Mouse (Mus musculus): ENCODE measurements around the gene D330045A20Rik. TPM values are rescaled to one million over a fixed set of nuclear protein-coding genes. Genes with fewer than 3 reads are reported as not detected.

D330045A20Rik gene
- total and polyA plus RNA-seq, 3 experiments, result 2.7 to 3.1 TPM; not detected in 1

- TF ChIP-seq HCFC1 (IDR thresholded peaks at IDR 0.05; ENCODE audit: low read depth, low read length) (no peak), MEF2A (IDR thresholded peaks at IDR 0.05; ENCODE audit: extremely low read depth, insufficient replicate concordance, low read depth, low read length, poor library complexity, severe bottlenecking) (no peak)
Measured at GRCm38 (mm10) chrX:139526984-139527383, 46.8 kb downstream of the D330045A20Rik start (continued).

DNA sequence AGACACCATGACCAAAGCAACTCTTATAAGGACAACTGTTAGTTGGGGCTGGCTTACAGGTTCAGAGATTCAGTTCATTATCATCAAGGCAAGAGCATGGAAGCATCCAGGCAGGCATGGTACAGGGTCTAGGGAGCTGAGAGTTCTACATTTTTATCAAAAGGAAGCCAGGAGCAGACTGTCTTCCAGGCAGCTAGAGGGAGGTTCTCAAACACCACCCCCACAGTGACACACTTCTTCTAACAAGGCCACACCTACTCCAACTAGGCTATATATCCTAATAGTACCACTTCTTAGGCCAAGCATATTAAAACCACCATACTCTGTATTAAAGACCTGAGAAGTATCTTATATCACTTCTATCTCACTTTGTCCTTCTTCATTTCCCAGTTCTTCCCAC is 49.5 kb downstream of the D330045A20Rik start:
- no peak overlapping the region for H3K9ac ChIP-seq (ENCODE audit: control insufficient read depth, low read depth, low read length, poor library complexity, severe bottlenecking)
- peaks cover 40% of the 10 kb centered on the region in 2 experiments for H3K4me1 ChIP-seq (ENCODE audit: control insufficient read depth in 1 of 2, insufficient read depth in 2 of 2, low read length in 2 of 2)
- H3K36me3 ChIP-seq (ENCODE audit: control insufficient read depth in 1 of 2, insufficient read depth in 2 of 2, low read length in 2 of 2), result peaks cover 0 to 74% of the 10 kb centered on the region in 2 experiments; a peak in 2 of 4 replicates
- no peaks in the 10 kb centered on the region for H3K9me3 ChIP-seq (replicated peaks; ENCODE audit: insufficient read depth, low read length)
- H3K79me2 ChIP-seq (ENCODE audit: control insufficient read depth, insufficient read depth, low read length, poor library complexity), result no peaks in the 10 kb centered on the region; the same call in 1 of the 2 replicates
- H3K27me3 ChIP-seq (ENCODE audit: control insufficient read depth in 1 of 2, insufficient read depth in 2 of 2, low read length in 2 of 2), result no peaks in the 10 kb centered on the region
- H3K4me3 ChIP-seq (ENCODE audit: control insufficient read depth in 1 of 2, insufficient read depth in 1 of 2, low read depth in 2 of 2, low read length in 2 of 2), result no peak overlapping the region
- DNase-seq (ENCODE audit: low read depth, low spot score), result peak; percentile 72
- H3K27ac ChIP-seq (ENCODE audit: control insufficient read depth, low read depth, low read length), result peak overlapping the region; percentile 32
- TF ChIP-seq POLR2AphosphoS5 (IDR thresholded peaks at IDR 0.05; ENCODE audit: borderline replicate concordance, low read depth, low read length), result no peak
- peak; percentile 32; the same call in 1 of the 2 replicates for TF ChIP-seq TAL1 (IDR thresholded peaks at IDR 0.05; ENCODE audit: low read length)

DNA sequence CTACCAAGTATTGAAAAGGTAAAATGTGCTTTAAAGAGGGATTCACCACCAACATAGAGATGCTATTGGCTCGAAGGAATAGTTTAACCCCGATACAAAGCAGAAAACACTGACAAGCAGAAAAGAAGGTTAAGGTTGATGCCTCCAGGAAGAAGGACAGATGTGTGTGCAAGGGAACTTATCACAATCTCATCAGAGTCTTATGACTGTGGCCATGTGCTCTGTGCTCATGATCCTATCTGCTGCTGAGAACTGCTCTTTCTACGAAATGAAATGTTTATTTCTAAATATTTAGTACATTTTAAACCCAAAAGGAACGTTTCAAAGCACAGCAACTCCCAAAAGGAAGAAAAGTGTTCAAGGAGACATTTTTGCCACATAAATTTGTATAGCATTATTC is 52.1 kb downstream of the D330045A20Rik start:
- no peaks in the 10 kb centered on the region for H3K9me3 ChIP-seq (replicated peaks; ENCODE audit: insufficient read depth, low read length)
- 0 out of 2 replicates have a peak, but pooled peaks have one; percentile 32 for TF ChIP-seq MAX (IDR thresholded peaks at IDR 0.05; ENCODE audit: low read length)
- TF ChIP-seq ZC3H11A (IDR thresholded peaks at IDR 0.05; ENCODE audit: low read depth, low read length), result no peak
- peak; percentile 50; the same call in 1 of the 2 replicates for TF ChIP-seq MYC (IDR thresholded peaks at IDR 0.05; ENCODE audit: low read depth, low read length)
- TF ChIP-seq SIN3A (IDR thresholded peaks at IDR 0.05; ENCODE audit: low read length), result no peak
- no peak for TF ChIP-seq NELFE (IDR thresholded peaks at IDR 0.05; ENCODE audit: low read depth, low read length)
- peak; percentile 46; the same call in 1 of the 2 replicates for TF ChIP-seq USF1 (IDR thresholded peaks at IDR 0.05; ENCODE audit: low read depth, low read length)
- 0 out of 2 replicates have a peak, but pooled peaks have one; percentile 36 for TF ChIP-seq GATA1 (IDR thresholded peaks at IDR 0.05; ENCODE audit: low read depth, low read length)
- no peak for TF ChIP-seq RCOR1 (IDR thresholded peaks at IDR 0.05; ENCODE audit: low read depth, low read length)
- TF ChIP-seq CHD2 (IDR thresholded peaks at IDR 0.05; ENCODE audit: low read length), result no peak

More for the DNA sequence above, 52.1 kb downstream of the D330045A20Rik start:
- Histone ChIP-seq H3K9ac (ENCODE audit: control insufficient read depth, low read depth, low read length, poor library complexity, severe bottlenecking) (no peak overlapping the region), H3K36me3 (ENCODE audit: control insufficient read depth in 1 of 2, insufficient read depth in 2 of 2, low read length in 2 of 2) (peaks cover 0 to 68% of the 10 kb centered on the region in 2 experiments; a peak in 2 of 4 replicates), H3K27ac (ENCODE audit: control insufficient read depth, low read depth, low read length) (no peak overlapping the region), H3K4me3 (ENCODE audit: control insufficient read depth in 1 of 2, insufficient read depth in 1 of 2, low read depth in 2 of 2, low read length in 2 of 2) (no peak overlapping the region), H3K27me3 (ENCODE audit: control insufficient read depth in 1 of 2, insufficient read depth in 2 of 2, low read length in 2 of 2) (no peaks in the 10 kb centered on the region), H3K79me2 (ENCODE audit: control insufficient read depth, insufficient read depth, low read length, poor library complexity) (no peaks in the 10 kb centered on the region), H3K4me1 (ENCODE audit: control insufficient read depth in 1 of 2, insufficient read depth in 2 of 2, low read length in 2 of 2) (peaks cover 36 to 41% of the 10 kb centered on the region in 2 experiments)
- DNase-seq (ENCODE audit: low read depth, low spot score), result no peak

Data from MEL (cell line).